Mouse (Mus musculus): Measurements from ENCODE around the gene Hmgcll1. TPM values are rescaled to one million over a fixed set of nuclear protein-coding genes. Genes with fewer than 3 reads are reported as not detected.
"Not testable (repeated sequence)": the region's sequence is repeated elsewhere in the genome, so short reads cannot be mapped to it uniquely, and the experiment has no call there.

The Hmgcll1 gene
- polyA plus RNA-seq, 2 experiments from 2014 or later = not detected

GRCm38 (mm10) chr9:76060935-76061334 is 46.3 kb downstream of the Hmgcll1 start:
- ATAC-seq = no peak

GRCm38 (mm10) chr9:76061492-76061891 is 46.8 kb downstream of the Hmgcll1 start:
- ATAC-seq = no peak

- ATAC-seq = no peak
These were observed 49.5 kb downstream of the Hmgcll1 start for GRCm38 (mm10) chr9:76064164-76064563.

GRCm38 (mm10) chr9:76091561-76091960 is 76.9 kb downstream of the Hmgcll1 start:
- no peak for ATAC-seq

GRCm38 (mm10) chr9:76097221-76097620 is 82.6 kb downstream of the Hmgcll1 start:
- no peak for ATAC-seq

GRCm38 (mm10) chr9:76099981-76100380 is 85.3 kb downstream of the Hmgcll1 start:
- no peak for ATAC-seq

GRCm38 (mm10) chr9:76104416-76104815 is 89.8 kb downstream of the Hmgcll1 start:
- ATAC-seq = not testable (repeated sequence)

- no peak for ATAC-seq
These were observed 90.2 kb downstream of the Hmgcll1 start for GRCm38 (mm10) chr9:76104846-76105245.

GRCm38 (mm10) chr9:76122888-76123287 is 108.2 kb downstream of the Hmgcll1 start:
- ATAC-seq = not testable (repeated sequence)

GRCm38 (mm10) chr9:76124249-76124648 is 109.6 kb downstream of the Hmgcll1 start:
- ATAC-seq = no peak

- ATAC-seq = no peak
These were observed 114.7 kb downstream of the Hmgcll1 start for GRCm38 (mm10) chr9:76129353-76129752.

- ATAC-seq = no peak
These were observed 119.4 kb downstream of the Hmgcll1 start for GRCm38 (mm10) chr9:76134042-76134441.

- ATAC-seq = no peak
These were observed 123.9 kb downstream of the Hmgcll1 start for GRCm38 (mm10) chr9:76138378-76139109.

GRCm38 (mm10) chr9:76145593-76145992 is 130.9 kb downstream of the Hmgcll1 start:
- ATAC-seq = no peak

- no peak for ATAC-seq
These were observed 147.8 kb downstream of the Hmgcll1 start for GRCm38 (mm10) chr9:76162446-76162845.

- ATAC-seq = no peak
These were observed 153.7 kb downstream of the Hmgcll1 start for GRCm38 (mm10) chr9:76168355-76168754.

GRCm38 (mm10) chr9:76172686-76173295 is 158.1 kb downstream of the Hmgcll1 start:
- no peak for ATAC-seq

- ATAC-seq = no peak
These were observed 164.6 kb downstream of the Hmgcll1 start for GRCm38 (mm10) chr9:76179221-76179620.

Other genes starting within 250 kb of the Hmgcll1 start
- gene Bmp5, start 239.5 kb upstream of the Hmgcll1 start, polyA plus RNA-seq (2017; shearing (Covaris generic)) = not detected
- gene Gfral, start 198.8 kb downstream of the Hmgcll1 start, polyA plus RNA-seq (2017; shearing (Covaris generic)) = not detected

Measured in CD4-positive, CD25-positive, alpha-beta regulatory T cell, adult 4 months (primary cell).